Mouse (Mus musculus): ENCODE measurements around the gene Btnl6.

DNA sequence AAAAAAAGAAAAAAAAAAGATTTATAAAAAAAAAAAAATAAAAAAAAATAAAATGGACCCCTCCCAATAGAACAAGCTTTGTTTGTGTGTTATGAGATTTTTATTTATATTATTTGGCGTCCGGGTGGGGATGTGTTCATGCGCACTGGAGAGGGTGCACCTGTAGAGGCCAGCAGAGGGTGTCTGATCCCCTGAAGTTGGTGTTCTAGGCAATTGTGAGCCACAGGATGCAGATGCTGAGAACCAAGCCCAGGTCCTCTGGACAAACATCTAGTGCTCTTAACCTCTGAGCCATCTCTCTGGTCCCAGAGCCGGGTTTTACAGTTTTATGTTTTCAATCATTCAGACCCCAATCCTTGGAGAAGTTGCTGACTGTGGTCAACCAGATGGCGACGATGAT is 43.3 kb upstream of the Btnl6 start:
- TF ChIP-seq POLR2A (IDR thresholded peaks at IDR 0.05; ENCODE audit: insufficient read length, low read depth) (no peak), E2F4 (IDR thresholded peaks at IDR 0.05; ENCODE audit: insufficient read depth) (no peak), MAX (IDR thresholded peaks at IDR 0.05; ENCODE audit: low read depth) (no peak), SRF (IDR thresholded peaks at IDR 0.05; ENCODE audit: control insufficient read depth, insufficient read length, low read depth) (no peak), MYOD1 (IDR thresholded peaks at IDR 0.05; ENCODE audit: control insufficient read depth in 1 of 3, insufficient read length in 2 of 3, low read depth in 2 of 3) (no peak), CEBPB (IDR thresholded peaks at IDR 0.05; ENCODE audit: insufficient read depth, poor library complexity, severe bottlenecking) (no peak), MYOG (IDR thresholded peaks at IDR 0.05; ENCODE audit: control insufficient read depth in 1 of 3, insufficient read depth in 1 of 3, insufficient read length in 2 of 3, low read depth in 2 of 3) (no peak), POLR2AphosphoS2 (IDR thresholded peaks at IDR 0.05; ENCODE audit: insufficient read length, low read depth) (no peak), TCF3 (IDR thresholded peaks at IDR 0.05; ENCODE audit: insufficient read length, low read depth) (no peak), USF1 (IDR thresholded peaks at IDR 0.05; ENCODE audit: low read depth) (no peak)
